Mouse (Mus musculus) megakaryocyte, embryonic 14.5 days (primary cell): ENCODE data around the gene Smok3a.
"Not testable (repeated sequence)": the region's sequence is repeated elsewhere in the genome, so short reads cannot be mapped to it uniquely, and the experiment has no call there.

Experiments
- FLI1 ChIP-seq: IDR thresholded peaks from 2 replicates; pipeline ENCODE4 v1.6.1; 2012; ENCODE audit warnings: low read length, inconsistent platforms, mixed read lengths
- GATA1 ChIP-seq: IDR thresholded peaks from 3 replicates; pipeline ENCODE4 v1.6.1; 2012; ENCODE audit warnings: mixed read lengths, low read length, inconsistent platforms, borderline replicate concordance

GRCm38 (mm10) chr5:138052894-138053293 lies 31.8 kb downstream of the Smok3a start, which contains the start of gene Smok3c:
- not testable (repeated sequence) for TF ChIP-seq GATA1, FLI1
